Mouse (Mus musculus): ENCODE results near the gene Prr36. TPM values are rescaled to one million over a fixed set of nuclear protein-coding genes. Genes with fewer than 3 reads are reported as not detected.

Prr36 gene
- polyA plus RNA-seq, 1 experiment, result not detected

- Histone ChIP-seq H3K4me1 (ENCODE audit: control insufficient read depth, insufficient read depth, low read length) (0 out of 2 replicates have a peak, but pooled peaks cover 3% of the 10 kb centered on the region), H3K4me3 (ENCODE audit: insufficient read depth, low read length) (no peak overlapping the region), H3K27ac (ENCODE audit: insufficient read depth, low read depth, low read length) (no peak overlapping the region)
- TF ChIP-seq CTCF (IDR thresholded peaks at IDR 0.05; ENCODE audit: low read depth, low read length), result no peak
- TF ChIP-seq POLR2A (IDR thresholded peaks at IDR 0.05; ENCODE audit: borderline replicate concordance, low read depth, low read length), result no peak
Measured at GRCm38 (mm10) chr8:4219617-4220016, 2.4 kb upstream of the Prr36 start.

GRCm38 (mm10) chr8:4216296-4216695 is 963 bp downstream of the Prr36 start:
- no peak overlapping the region for H3K4me3 ChIP-seq (ENCODE audit: insufficient read depth, low read length)

GRCm38 (mm10) chr8:4214006-4214980 is 3.0 kb downstream of the Prr36 start:
- Histone ChIP-seq H3K27ac (ENCODE audit: insufficient read depth, low read depth, low read length) (no peak overlapping the region; the same call in 1 of the 2 replicates), H3K4me1 (ENCODE audit: control insufficient read depth, insufficient read depth, low read length) (peaks cover 7% of the 10 kb centered on the region; the same call in 1 of the 2 replicates), H3K4me3 (ENCODE audit: insufficient read depth, low read length) (peak overlapping the region; percentile 54)
- no peak for TF ChIP-seq POLR2A (IDR thresholded peaks at IDR 0.05; ENCODE audit: borderline replicate concordance, low read depth, low read length)
- TF ChIP-seq CTCF (IDR thresholded peaks at IDR 0.05; ENCODE audit: low read depth, low read length), result no peak

More at GRCm38 (mm10) chr8:4216296-4216695, 963 bp downstream of the Prr36 start:
- Histone ChIP-seq H3K27ac (ENCODE audit: insufficient read depth, low read depth, low read length) (no peak overlapping the region), H3K4me1 (ENCODE audit: control insufficient read depth, insufficient read depth, low read length) (peaks cover 7% of the 10 kb centered on the region; the same call in 1 of the 2 replicates)
- no peak for TF ChIP-seq POLR2A (IDR thresholded peaks at IDR 0.05; ENCODE audit: borderline replicate concordance, low read depth, low read length)
- no peak for TF ChIP-seq CTCF (IDR thresholded peaks at IDR 0.05; ENCODE audit: low read depth, low read length)

- H3K4me1 ChIP-seq (ENCODE audit: control insufficient read depth, insufficient read depth, low read length), result peaks cover 7% of the 10 kb centered on the region; the same call in 1 of the 2 replicates
- no peak overlapping the region; the same call in 1 of the 2 replicates for H3K27ac ChIP-seq (ENCODE audit: insufficient read depth, low read depth, low read length)
- no peak for TF ChIP-seq CTCF (IDR thresholded peaks at IDR 0.05; ENCODE audit: low read depth, low read length)
- TF ChIP-seq POLR2A (IDR thresholded peaks at IDR 0.05; ENCODE audit: borderline replicate concordance, low read depth, low read length), result no peak
- peak overlapping the region; percentile 54 for H3K4me3 ChIP-seq (ENCODE audit: insufficient read depth, low read length)
Measured at GRCm38 (mm10) chr8:4213210-4214005, 3.9 kb downstream of the Prr36 start.

GRCm38 (mm10) chr8:4212809-4213209 is 4.5 kb downstream of the Prr36 start:
- peak overlapping the region; percentile 54 for H3K4me3 ChIP-seq (ENCODE audit: insufficient read depth, low read length)
- TF ChIP-seq POLR2A (IDR thresholded peaks at IDR 0.05; ENCODE audit: borderline replicate concordance, low read depth, low read length) (no peak), CTCF (IDR thresholded peaks at IDR 0.05; ENCODE audit: low read depth, low read length) (no peak)
- H3K4me1 ChIP-seq (ENCODE audit: control insufficient read depth, insufficient read depth, low read length), result peaks cover 7% of the 10 kb centered on the region; the same call in 1 of the 2 replicates
- H3K27ac ChIP-seq (ENCODE audit: insufficient read depth, low read depth, low read length), result no peak overlapping the region

- TF ChIP-seq CTCF (IDR thresholded peaks at IDR 0.05; ENCODE audit: low read depth, low read length), result no peak
- no peak for TF ChIP-seq POLR2A (IDR thresholded peaks at IDR 0.05; ENCODE audit: borderline replicate concordance, low read depth, low read length)
- Histone ChIP-seq H3K27ac (ENCODE audit: insufficient read depth, low read depth, low read length) (no peak overlapping the region), H3K4me1 (ENCODE audit: control insufficient read depth, insufficient read depth, low read length) (peaks cover 7% of the 10 kb centered on the region; the same call in 1 of the 2 replicates), H3K4me3 (ENCODE audit: insufficient read depth, low read length) (no peak overlapping the region)
Measured at GRCm38 (mm10) chr8:4211097-4211496, 6.2 kb downstream of the Prr36 start.

GRCm38 (mm10) chr8:4207016-4207350 is 10.3 kb downstream of the Prr36 start:
- TF ChIP-seq POLR2A (IDR thresholded peaks at IDR 0.05; ENCODE audit: borderline replicate concordance, low read depth, low read length), result no peak
- TF ChIP-seq CTCF (IDR thresholded peaks at IDR 0.05; ENCODE audit: low read depth, low read length), result no peak
- peaks cover 2% of the 10 kb centered on the region for H3K4me1 ChIP-seq (ENCODE audit: control insufficient read depth, insufficient read depth, low read length)
- H3K4me3 ChIP-seq (ENCODE audit: insufficient read depth, low read length), result no peak overlapping the region
- no peak overlapping the region for H3K27ac ChIP-seq (ENCODE audit: insufficient read depth, low read depth, low read length)

- Histone ChIP-seq H3K27ac (ENCODE audit: insufficient read depth, low read depth, low read length) (no peak overlapping the region), H3K4me3 (ENCODE audit: insufficient read depth, low read length) (no peak overlapping the region), H3K4me1 (ENCODE audit: control insufficient read depth, insufficient read depth, low read length) (peaks cover 8% of the 10 kb centered on the region)
- TF ChIP-seq POLR2A (IDR thresholded peaks at IDR 0.05; ENCODE audit: borderline replicate concordance, low read depth, low read length) (no peak), CTCF (IDR thresholded peaks at IDR 0.05; ENCODE audit: low read depth, low read length) (no peak)
Measured at GRCm38 (mm10) chr8:4206182-4207015, 10.9 kb downstream of the Prr36 start.

All from bone marrow macrophage, adult 2 months (primary cell).